Mouse (Mus musculus) intestine, embryonic 16.5 days (tissue): ENCODE measurements around the gene Bdp1. TPM values are rescaled to one million over a fixed set of nuclear protein-coding genes. Genes with fewer than 3 reads are reported as not detected.

Experiments
- polyA plus RNA-seq: library from polyadenylated mRNA; unstranded; fragments of >200 nt; fragmentation: Nextera tagmentation; extraction: Ambion mirVana; gene quantifications from 2 replicates; pipeline ENCODE4 v1.2.1, GENCODE M21; 2015

The Bdp1 gene
- polyA plus RNA-seq, 1 experiment from 2014 or later: 18.4 TPM

Other genes with a start within 250 kb of the Bdp1 start
- gene Cartpt, start 203.0 kb downstream of the Bdp1 start, polyA plus RNA-seq: 20.8 and 25.7 TPM in 2 replicates
- gene Mccc2, start 88.4 kb downstream of the Bdp1 start, polyA plus RNA-seq: 48.5 and 53.2 TPM in 2 replicates
- gene Serf1, start 3.9 kb upstream of the Bdp1 start, polyA plus RNA-seq: 126 and 129 TPM in 2 replicates
- 39.0 and 45.8 TPM in 2 replicates for gene Smn1, start 20.8 kb upstream of the Bdp1 start, polyA plus RNA-seq
- gene Naip2, start 98.0 kb upstream of the Bdp1 start, polyA plus RNA-seq: 6.9 and 8.3 TPM in 2 replicates
- 11.5 and 16.0 TPM in 2 replicates for gene Naip5, start 142.3 kb upstream of the Bdp1 start, polyA plus RNA-seq
- gene Naip6, start 213.6 kb upstream of the Bdp1 start, polyA plus RNA-seq: 11.7 and 15.3 TPM in 2 replicates